Mouse (Mus musculus): Measurements from ENCODE around the gene Slc9b1.

DNA sequence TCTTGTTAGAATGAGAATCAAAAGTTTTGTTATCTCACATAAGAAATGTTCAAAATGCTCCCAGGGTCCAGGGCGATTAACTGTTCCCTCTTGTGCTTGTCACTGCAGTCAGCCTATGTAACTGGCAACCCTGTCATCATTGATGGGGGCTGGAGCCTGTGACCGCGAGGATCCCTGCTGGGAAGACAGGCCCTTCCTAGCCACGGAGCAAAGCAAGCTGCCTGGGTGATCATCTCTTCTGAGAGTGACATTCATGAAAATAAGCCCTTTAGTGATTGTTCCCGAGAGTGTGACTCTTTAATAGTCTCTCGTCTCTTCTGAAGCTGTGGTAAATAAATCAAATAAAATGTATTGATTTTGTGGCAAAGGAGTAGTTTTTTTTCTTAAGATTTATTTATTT, 43.8 kb upstream of the Slc9b1 start:
- TF ChIP-seq CTCF (IDR thresholded peaks at IDR 0.05; ENCODE audit: insufficient read depth, low read length) = no peak
- TF ChIP-seq POLR2A (IDR thresholded peaks at IDR 0.05; ENCODE audit: borderline replicate concordance, extremely low read depth, low read depth, low read length) = no peak
